Mouse (Mus musculus): ENCODE measurements at regions not wholly inside any gene's neighbourhood (a gene's known extent, or its start where the extent isn't known, plus 50 kb on each side); places are given as distances from the start of the nearest gene placed in this dataset.

DNA sequence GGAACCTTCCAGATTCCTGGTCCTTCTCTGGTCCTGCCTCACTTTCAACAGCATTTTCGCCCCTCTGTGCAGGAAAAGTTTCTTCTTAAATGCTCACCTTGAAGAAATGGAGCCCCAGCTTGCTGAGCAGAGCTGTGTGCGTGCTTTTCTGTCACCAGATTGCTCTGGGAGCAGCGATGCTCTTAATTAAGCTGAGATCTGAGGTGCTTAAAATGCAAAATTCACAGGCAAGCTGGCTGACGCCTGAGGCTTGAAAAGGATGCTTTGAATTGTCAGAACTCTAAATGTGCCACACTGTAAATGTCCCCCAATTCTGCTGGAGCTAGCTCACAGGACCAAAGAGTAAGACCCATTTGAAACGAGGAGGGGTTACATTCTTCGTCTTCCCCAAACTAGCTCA lies 73.6 kb upstream of the Gm11042 start:
- no peak for DNase-seq (ENCODE audit: low read depth in 1 of 2, low spot score in 2 of 2)
- TF ChIP-seq POLR2A (IDR thresholded peaks at IDR 0.05; ENCODE audit: low read depth, low read length), result no peak
- TF ChIP-seq CTCF (IDR thresholded peaks at IDR 0.05; ENCODE audit: extremely low read depth, insufficient read depth, insufficient read length, insufficient replicate concordance), result no peak
- Histone ChIP-seq H3K27ac (ENCODE audit: insufficient read depth, low read length) (no peak overlapping the region), H3K4me1 (ENCODE audit: control insufficient read depth, insufficient read depth, insufficient read length) (no peaks in the 10 kb centered on the region), H3K36me3 (ENCODE audit: control insufficient read depth, insufficient read depth, low read length) (no peaks in the 10 kb centered on the region), H3K4me3 (ENCODE audit: extremely low read depth, insufficient read depth, insufficient read length) (no peak overlapping the region), H3K27me3 (ENCODE audit: control insufficient read depth, insufficient read depth, low read length) (no peaks in the 10 kb centered on the region)
- WGBS, result 75% methylated on average over 6 of the region's 6 CpGs

Data from spleen, adult 2 months (tissue).